Mouse (Mus musculus) lung, postnatal 0 days (tissue): ENCODE data around the gene Wfikkn1. TPM values are rescaled to one million over a fixed set of nuclear protein-coding genes. Genes with fewer than 3 reads are reported as not detected.

Experiments used
- ATAC-seq: fragments of 200-750 bp; cut with Nextera tagmentation; 2 replicates; pipeline ENCODE4 v1.8.0; 2017; ENCODE audit warnings: moderate library complexity
- DNase-seq: peaks from one replicate; pipeline ENCODE4 v3.0.0-alpha.2; 2016; ENCODE audit warnings: low spot score
- H3K27ac ChIP-seq: fragments of 300-500 bp; sonication (generic); 2 replicates; pipeline ENCODE4 v1.5.1; 2014; ENCODE audit warnings: antibody characterized with exemption, mild to moderate bottlenecking, low read length, mixed read lengths
- H3K27me3 ChIP-seq: fragments of 300-500 bp; sonication (generic); replicated peaks from 2 replicates; pipeline ENCODE4 v1.6.1; 2014; ENCODE audit warnings: low read length, mixed read lengths; ENCODE audit not compliant: insufficient read depth
- H3K36me3 ChIP-seq: fragments of 300-500 bp; sonication (generic); 2 replicates; pipeline ENCODE4 v1.6.1; 2014; ENCODE audit warnings: low read length, mixed read lengths; ENCODE audit not compliant: insufficient read depth
- H3K4me1 ChIP-seq: fragments of 300-500 bp; sonication (generic); 2 replicates; pipeline ENCODE4 v1.6.1; 2014; ENCODE audit warnings: antibody characterized with exemption, low read depth, low read length, mixed read lengths; ENCODE audit not compliant: insufficient read depth
- H3K4me2 ChIP-seq: fragments of 300-500 bp; sonication (generic); replicated peaks from 2 replicates; pipeline ENCODE4 v1.6.1; 2014; ENCODE audit warnings: low read depth, mild to moderate bottlenecking, low read length, moderate library complexity, mixed read lengths
- H3K4me3 ChIP-seq: fragments of 300-500 bp; sonication (generic); 2 replicates; pipeline ENCODE4 v1.5.1; 2014; ENCODE audit warnings: low read depth, low read length
- H3K9ac ChIP-seq: fragments of 300-500 bp; sonication (generic); replicated peaks from 2 replicates; pipeline ENCODE4 v1.6.1; 2014; ENCODE audit warnings: low read depth, mild to moderate bottlenecking
- H3K9me3 ChIP-seq: fragments of 300-500 bp; sonication (generic); 2 replicates; pipeline ENCODE4 v1.6.1; 2016; ENCODE audit warnings: low read length, mixed read lengths
- CTCF ChIP-seq: IDR thresholded peaks from 2 replicates; pipeline ENCODE4 v1.5.1; 2016; ENCODE audit warnings: antibody characterized with exemption, mild to moderate bottlenecking
- EP300 ChIP-seq: IDR thresholded peaks from 2 replicates; pipeline ENCODE4 v1.6.1; 2016; ENCODE audit warnings: antibody characterized with exemption, mild to moderate bottlenecking, control low read depth
- WGBS: fragments of 180-500 bp; shearing (Covaris S2); extraction: QIAGEN DNeasy Blood & Tissue Kit; methylation state at CpG from one replicate; pipeline ENCODE4 v1.1.7; 2014; 5-methylcytosine and 5-hydroxymethylcytosine counted together
- polyA plus RNA-seq: library from polyadenylated mRNA; unstranded; fragments of >200 nt; fragmentation: Nextera tagmentation; extraction: Ambion mirVana; gene quantifications from 2 replicates; pipeline ENCODE4 v1.2.1, GENCODE M21; 2015

The Wfikkn1 gene
- 0.24 and 0.26 TPM in 2 replicates for polyA plus RNA-seq

DNA sequence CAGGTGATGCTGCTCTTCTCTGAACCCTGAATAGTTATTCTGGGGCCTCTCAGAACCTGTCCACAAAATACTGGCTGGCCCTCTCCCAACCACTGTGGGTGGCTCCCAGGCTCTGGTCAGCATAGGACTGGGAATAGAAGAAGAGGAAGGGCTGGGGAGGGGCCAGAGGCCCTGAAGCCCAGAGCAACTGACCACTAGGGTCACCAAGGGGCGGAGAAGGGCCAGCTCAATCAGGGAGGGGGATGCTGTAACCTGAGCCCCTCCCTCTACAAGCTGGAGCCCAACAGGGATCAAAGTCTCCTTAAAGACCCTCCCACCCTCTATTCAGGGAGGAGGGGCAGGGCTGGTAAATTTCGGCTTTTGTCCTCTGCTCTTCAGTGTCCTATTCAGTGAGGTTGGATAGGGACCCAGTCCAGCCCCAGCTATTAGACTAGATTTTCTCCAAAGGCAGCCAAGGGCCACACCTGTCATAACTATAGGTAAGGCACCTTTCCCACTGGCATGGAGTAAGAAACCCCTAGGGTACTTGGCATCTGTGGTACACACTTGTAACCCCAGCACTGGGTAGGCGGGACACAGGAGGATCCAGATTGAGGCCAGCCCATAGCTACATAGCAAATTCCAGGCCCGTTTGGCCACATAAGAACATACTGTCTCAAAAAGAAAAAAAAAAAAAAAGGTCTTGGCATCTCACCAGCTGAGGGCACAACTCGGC is at the start of gene Wfikkn1:
Wfikkn1 (minus strand) TSS at position 663 of the 715 bp plus-strand sequence.
- H3K36me3 ChIP-seq = peaks cover 9% of the 10 kb centered on the region; the same call in 1 of the 2 replicates
- WGBS = 48% methylated on average over 5 of the region's 5 CpGs

DNA sequence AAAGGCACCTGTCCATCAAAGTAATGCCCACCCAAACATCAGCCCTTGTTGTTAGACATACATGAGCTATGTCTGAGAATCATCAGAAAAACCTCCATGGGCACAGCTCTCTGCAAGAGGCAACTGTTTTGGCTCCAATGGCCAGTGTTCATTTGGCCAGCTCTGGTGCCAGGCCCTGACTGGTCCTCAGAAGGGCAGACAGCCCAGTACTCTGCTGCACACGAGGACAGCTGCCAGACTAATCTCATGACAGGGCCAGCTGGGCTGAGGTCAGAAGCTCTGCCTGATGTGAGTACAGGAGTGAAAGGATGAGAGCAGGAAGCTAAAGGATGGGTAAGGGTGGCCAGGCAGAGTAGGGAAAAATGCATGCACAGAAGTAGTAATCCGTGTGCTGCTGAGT is 44.7 kb upstream of the Wfikkn1 start:
- Histone ChIP-seq H3K9me3 (no peaks in the 10 kb centered on the region), H3K27ac (no peak overlapping the region), H3K4me1 (no peaks in the 10 kb centered on the region), H3K4me3 (no peak overlapping the region), H3K4me2 (no peak overlapping the region), H3K9ac (no peak overlapping the region), H3K27me3 (no peaks in the 10 kb centered on the region), H3K36me3 (peaks cover 23% of the 10 kb centered on the region)
- no peak for TF ChIP-seq EP300
- TF ChIP-seq CTCF = no peak
- no peak for ATAC-seq
- WGBS = 74% methylated on average over 2 of the region's 2 CpGs
- no peak for DNase-seq

More for the DNA sequence above, at the start of gene Wfikkn1:
- Histone ChIP-seq H3K27me3 (no peaks in the 10 kb centered on the region), H3K27ac (no peak within 1 kb of the TSS), H3K9me3 (no peaks in the 10 kb centered on the region), H3K4me2 (no peak within 1 kb of the TSS), H3K4me1 (peaks cover 6% of the 10 kb centered on the region; the same call in 1 of the 2 replicates), H3K9ac (no peak within 1 kb of the TSS), H3K4me3 (no peak within 1 kb of the TSS)
- ATAC-seq (no peak), DNase-seq (no peak)
- TF ChIP-seq CTCF = no peak
- TF ChIP-seq EP300 = no peak

DNA sequence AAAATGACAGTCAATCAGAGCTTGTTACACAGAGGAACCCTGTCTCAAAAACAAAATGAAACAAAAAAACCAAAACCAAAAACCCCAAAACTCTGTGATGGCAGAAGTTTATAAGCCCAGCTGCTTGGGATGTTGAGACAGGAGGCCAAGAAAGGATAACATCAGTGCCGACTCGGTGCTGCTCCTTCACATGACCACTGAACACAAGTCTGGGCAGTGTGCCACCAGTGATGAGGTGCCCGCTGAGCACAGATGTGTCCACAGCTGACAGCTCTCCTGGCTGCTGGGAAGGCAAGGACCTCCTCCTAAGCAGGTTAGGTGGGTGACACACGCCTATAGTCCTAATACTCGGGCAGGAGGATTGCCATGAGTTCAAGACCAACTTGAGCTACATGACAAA is 41.5 kb upstream of the Wfikkn1 start:
- Histone ChIP-seq H3K4me2 (no peak overlapping the region), H3K9me3 (no peaks in the 10 kb centered on the region), H3K27ac (no peak overlapping the region), H3K4me3 (no peak overlapping the region), H3K27me3 (no peaks in the 10 kb centered on the region), H3K36me3 (peaks cover 8% of the 10 kb centered on the region; the same call in 1 of the 2 replicates), H3K4me1 (0 out of 2 replicates have a peak, but pooled peaks cover 6% of the 10 kb centered on the region), H3K9ac (no peak overlapping the region)
- no peak for TF ChIP-seq EP300
- no peak for TF ChIP-seq CTCF
- 59% methylated on average over 5 of the region's 5 CpGs for WGBS
- ATAC-seq = no peak
- DNase-seq = no peak

DNA sequence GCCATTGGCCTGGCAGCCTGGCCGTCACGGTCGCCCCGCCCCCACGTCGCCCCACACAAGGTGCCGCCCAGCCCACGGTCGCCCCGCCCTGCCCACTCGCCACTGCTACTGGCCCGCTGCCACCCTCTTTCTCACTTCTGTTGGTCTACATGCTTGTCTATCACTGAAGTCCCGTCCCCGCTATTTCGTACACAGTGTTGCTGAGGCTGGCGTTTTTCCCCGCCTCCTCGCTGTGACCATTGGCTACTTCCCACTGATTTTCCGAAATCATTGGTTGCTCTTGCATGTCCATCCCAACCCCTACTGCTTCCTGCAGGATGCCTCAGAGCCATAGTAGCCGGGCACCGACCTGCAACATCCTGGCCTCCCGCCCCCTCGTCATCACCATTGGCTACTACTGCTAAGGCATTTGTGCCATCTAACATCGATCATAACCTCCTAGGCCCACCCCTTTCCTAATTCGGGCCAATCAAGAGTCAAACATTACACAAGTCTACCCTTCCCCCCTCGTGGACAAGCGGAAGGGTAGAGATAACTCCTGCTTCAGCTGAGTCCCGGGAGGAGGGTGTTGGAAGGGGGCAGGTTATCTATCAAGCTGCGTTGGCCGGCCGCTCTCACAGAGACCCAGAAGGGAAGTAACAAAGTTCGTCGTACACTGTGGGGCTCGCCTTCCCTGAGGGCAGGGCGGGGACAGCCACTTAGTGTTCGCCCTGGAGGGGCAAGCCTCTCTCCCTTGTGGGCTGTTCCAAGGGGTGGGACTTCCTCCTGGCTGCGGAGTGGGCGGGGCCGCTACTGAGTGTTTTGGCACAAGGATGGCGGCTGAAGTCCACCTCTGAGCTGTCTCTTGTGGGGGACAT is 39.4 kb upstream of the Wfikkn1 start:
- DNase-seq = peak; percentile 100
- Histone ChIP-seq H3K4me1 (0 out of 2 replicates have a peak, but pooled peaks cover 8% of the 10 kb centered on the region), H3K9me3 (no peaks in the 10 kb centered on the region), H3K36me3 (no peaks in the 10 kb centered on the region), H3K27me3 (no peaks in the 10 kb centered on the region), H3K4me2 (peak overlapping the region; percentile 94), H3K9ac (peak overlapping the region; percentile 43), H3K27ac (peak overlapping the region; percentile 95), H3K4me3 (peak overlapping the region; percentile 95)
- TF ChIP-seq EP300 (peak; percentile 88), CTCF (no peak; the same call in 1 of the 2 replicates)
- under 1% methylated on average over 31 of the region's 40 CpGs for WGBS
- ATAC-seq = peak; percentile 95

DNA sequence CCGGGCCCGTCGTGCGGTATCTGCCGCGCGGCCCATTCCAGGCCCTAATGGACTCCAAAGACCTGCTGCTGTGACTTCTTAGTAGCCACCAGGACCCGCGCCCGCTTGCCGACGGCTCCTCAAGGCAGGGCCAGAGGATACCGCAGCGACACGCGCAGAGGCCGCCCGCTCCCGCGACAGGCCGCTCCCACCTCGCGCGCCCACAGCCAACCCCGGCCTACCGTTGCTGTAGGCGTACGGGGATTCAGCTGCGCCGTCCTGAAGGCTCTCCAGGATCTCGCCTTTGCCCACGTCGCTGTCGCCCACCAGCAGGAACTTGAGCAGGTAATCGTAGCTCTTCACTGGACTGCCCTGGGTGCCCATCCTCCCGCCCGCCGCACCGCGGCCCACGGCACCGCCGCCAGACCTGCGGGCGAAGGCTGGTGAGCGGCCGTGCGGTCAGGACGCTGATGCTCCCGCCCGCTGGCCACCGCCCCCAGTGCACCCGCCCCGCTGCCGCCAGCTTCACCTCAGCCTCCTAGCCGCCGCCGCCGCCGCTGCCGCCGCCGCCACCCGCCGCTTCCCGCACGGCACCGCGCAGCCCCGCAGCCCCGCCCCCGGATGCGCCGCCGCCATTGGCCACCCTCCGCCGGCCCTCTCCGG is 38.6 kb upstream of the Wfikkn1 start, which contains the start of gene Rab40c:
Rab40c (minus strand) TSS at position 584 of the 642 bp plus-strand sequence.
- under 1% methylated on average over 51 of the region's 78 CpGs for WGBS
- ATAC-seq (peak; percentile 2; the same call in 1 of the 2 replicates), DNase-seq (no peak)
- no peaks in the 10 kb centered on the region for H3K9me3 ChIP-seq
- no peaks in the 10 kb centered on the region for H3K27me3 ChIP-seq
- H3K27ac ChIP-seq = peak within 1 kb of the TSS; percentile 95
- H3K4me3 ChIP-seq = peak within 1 kb of the TSS; percentile 95
- peaks cover 8% of the 10 kb centered on the region; the same call in 1 of the 2 replicates for H3K4me1 ChIP-seq
- TF ChIP-seq CTCF (no peak), EP300 (no peak)
- peak within 1 kb of the TSS; percentile 79 for H3K9ac ChIP-seq
- H3K4me2 ChIP-seq = peak within 1 kb of the TSS; percentile 94
- H3K36me3 ChIP-seq = no peaks in the 10 kb centered on the region
